Mouse (Mus musculus) spleen, adult 2 months (tissue): ENCODE data around the gene Erg.

ENCODE experiments used
- CTCF ChIP-seq: fragments of 200-500 bp; IDR thresholded peaks from 2 replicates; pipeline ENCODE4 v1.5.1; 2011; ENCODE audit warnings: mild to moderate bottlenecking, inconsistent platforms; ENCODE audit not compliant: insufficient read depth, insufficient read length, insufficient replicate concordance; ENCODE audit errors: extremely low read depth
- POLR2A ChIP-seq: fragments of 200-500 bp; IDR thresholded peaks from 2 replicates; pipeline ENCODE4 v1.6.1; 2011; ENCODE audit warnings: low read depth, low read length, inconsistent platforms

GRCm38 (mm10) chr16:95345882-95346281, 240.5 kb downstream of the Erg start:
- peak; percentile 59; the same call in 1 of the 2 replicates for TF ChIP-seq CTCF
- TF ChIP-seq POLR2A, result no peak
